Mouse (Mus musculus): ENCODE measurements around the gene Cdh3. TPM values are rescaled to one million over a fixed set of nuclear protein-coding genes. Genes with fewer than 3 reads are reported as not detected.

Gene Cdh3
- polyA plus RNA-seq, 1 experiment, result not detected

DNA sequence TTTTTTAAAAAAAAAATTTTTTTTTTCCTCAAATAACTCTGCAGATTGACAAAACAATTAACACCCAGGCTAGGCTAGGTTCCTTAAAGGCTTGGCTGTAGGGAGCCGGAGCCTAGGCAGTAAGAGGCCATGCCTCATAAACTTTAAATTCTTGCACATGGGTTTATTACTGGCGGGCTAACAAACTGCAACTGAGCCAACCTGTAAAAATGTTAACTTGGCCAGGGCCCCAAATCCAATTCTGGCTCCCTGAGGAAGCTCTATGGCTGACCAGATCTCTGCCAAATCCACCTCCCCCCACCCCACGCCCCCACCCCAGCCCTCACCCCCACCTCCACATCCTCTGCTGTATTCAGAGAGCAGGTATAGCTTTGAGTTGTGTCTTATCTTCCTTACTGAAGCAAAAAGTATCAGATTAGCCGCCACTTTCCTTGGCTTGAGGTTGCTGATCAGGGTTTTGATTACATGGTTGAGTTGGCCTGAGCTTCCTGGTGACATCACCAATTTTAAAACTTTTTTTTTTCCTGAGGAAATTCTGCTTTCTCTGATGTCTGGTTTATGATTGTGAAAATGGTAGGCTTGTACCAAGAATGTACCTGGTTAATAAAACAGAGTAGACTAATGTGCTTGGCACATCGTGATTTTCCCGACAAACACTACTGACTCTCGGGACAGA, 1.9 kb downstream of the Cdh3 start:
- no peak overlapping the region for H3K27ac ChIP-seq (replicated peaks; ENCODE audit: low read depth, low read length)
- peaks cover 9% of the 10 kb centered on the region; the same call in 1 of the 2 replicates for H3K4me1 ChIP-seq (ENCODE audit: control insufficient read depth, insufficient read depth, insufficient read length, low read length)
- no peak overlapping the region for H3K4me3 ChIP-seq (ENCODE audit: insufficient read depth, low read depth, low read length)

DNA sequence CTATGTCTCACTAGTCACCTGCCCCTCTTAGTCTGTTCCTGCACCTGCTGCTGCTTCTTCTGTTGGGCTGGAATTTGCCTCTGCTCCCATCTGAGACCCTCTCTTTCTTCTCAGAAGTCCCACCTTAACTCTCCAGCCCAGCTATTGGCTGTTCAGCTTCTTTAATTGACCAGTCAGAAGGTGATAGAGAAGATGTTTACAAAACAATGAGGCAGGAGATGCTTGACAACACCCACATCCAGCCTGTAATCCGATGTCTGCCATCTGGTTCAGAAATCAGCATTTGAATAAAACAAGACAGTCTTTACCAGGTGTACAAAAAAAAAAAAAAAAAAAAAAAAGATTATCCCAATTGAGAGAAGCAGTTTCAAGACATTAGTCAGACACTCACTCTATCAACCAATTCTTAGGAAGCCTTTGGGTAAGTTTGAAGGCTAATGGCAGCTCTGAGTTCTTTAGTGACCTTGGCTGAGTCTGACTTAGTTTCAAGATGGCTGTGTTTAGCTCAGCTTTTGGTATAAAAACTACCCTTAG, 5.3 kb downstream of the Cdh3 start:
- Histone ChIP-seq H3K27ac (replicated peaks; ENCODE audit: low read depth, low read length) (no peak overlapping the region), H3K4me1 (ENCODE audit: control insufficient read depth, insufficient read depth, insufficient read length, low read length) (peaks cover 7% of the 10 kb centered on the region; the same call in 1 of the 2 replicates), H3K4me3 (ENCODE audit: insufficient read depth, low read depth, low read length) (no peak overlapping the region)

DNA sequence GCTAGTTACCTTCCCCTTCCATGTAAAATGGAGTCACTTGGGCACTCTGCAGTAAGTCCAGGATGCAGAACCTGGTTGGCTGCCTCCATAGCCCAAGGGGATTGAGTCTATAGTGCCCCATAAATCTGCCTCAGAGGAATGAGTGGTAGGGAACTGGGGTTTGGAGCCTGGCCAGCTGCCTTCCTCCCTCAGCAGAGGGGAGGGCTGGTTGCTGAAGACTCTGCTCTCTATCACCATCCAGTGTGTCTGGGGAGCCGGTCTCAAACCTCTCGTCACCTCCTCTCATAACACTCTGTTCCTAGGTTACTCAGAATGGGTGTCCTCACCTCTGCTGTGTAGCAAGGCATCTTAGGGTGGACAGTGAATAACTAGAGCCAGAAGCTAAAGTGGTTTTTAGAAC, 5.9 kb downstream of the Cdh3 start:
- H3K27ac ChIP-seq (replicated peaks; ENCODE audit: low read depth, low read length), result no peak overlapping the region
- H3K4me1 ChIP-seq (ENCODE audit: control insufficient read depth, insufficient read depth, insufficient read length, low read length), result peaks cover 2% of the 10 kb centered on the region; the same call in 1 of the 2 replicates

DNA sequence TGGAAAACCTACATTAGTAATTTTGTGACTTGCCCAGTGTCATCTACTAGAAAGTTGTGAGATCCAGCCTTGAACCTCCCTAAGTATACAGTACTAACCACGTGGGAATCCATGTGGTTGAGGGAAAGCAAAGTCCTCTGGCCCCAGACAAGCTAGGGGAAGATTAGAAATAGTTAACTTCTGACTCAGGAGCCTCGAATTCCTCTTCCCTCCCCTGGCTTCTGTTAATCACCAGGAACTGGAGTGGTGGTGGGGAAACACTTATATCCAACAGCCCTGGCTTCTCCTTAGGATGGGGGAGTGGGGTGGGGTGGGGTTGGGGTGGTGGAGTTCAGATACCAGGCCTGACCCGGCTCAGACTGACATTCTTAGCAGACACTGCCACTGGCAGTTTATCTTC, 8.1 kb downstream of the Cdh3 start:
- H3K4me3 ChIP-seq (ENCODE audit: insufficient read depth, low read depth, low read length), result no peak overlapping the region
- no peak overlapping the region for H3K27ac ChIP-seq (replicated peaks; ENCODE audit: low read depth, low read length)
- no peaks in the 10 kb centered on the region for H3K4me1 ChIP-seq (ENCODE audit: control insufficient read depth, insufficient read depth, insufficient read length, low read length)

More for the DNA sequence above, 5.9 kb downstream of the Cdh3 start:
- H3K4me3 ChIP-seq (ENCODE audit: insufficient read depth, low read depth, low read length), result no peak overlapping the region

DNA sequence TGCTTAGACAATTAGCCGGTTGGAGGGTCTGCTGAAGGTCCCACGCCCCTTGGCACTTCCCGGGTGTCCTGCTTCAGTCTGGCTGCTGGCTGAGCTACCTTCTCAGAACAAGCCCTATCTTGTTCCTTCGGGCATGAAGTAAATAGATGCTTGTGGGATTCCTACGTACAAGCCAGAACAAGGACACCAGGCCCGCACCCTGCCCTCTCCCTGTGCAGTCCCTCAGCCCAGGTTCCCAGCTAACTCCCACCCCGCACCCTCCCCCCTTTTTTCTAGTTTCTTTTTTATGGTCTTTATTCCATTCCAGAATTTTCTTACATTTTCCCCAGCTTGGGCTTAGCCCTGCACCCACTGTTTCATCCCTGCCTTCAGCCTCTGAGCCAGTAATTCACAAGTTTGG, 9.9 kb downstream of the Cdh3 start:
- Histone ChIP-seq H3K4me1 (ENCODE audit: control insufficient read depth, insufficient read depth, insufficient read length, low read length) (no peaks in the 10 kb centered on the region), H3K4me3 (ENCODE audit: insufficient read depth, low read depth, low read length) (no peak overlapping the region), H3K27ac (replicated peaks; ENCODE audit: low read depth, low read length) (no peak overlapping the region)

DNA sequence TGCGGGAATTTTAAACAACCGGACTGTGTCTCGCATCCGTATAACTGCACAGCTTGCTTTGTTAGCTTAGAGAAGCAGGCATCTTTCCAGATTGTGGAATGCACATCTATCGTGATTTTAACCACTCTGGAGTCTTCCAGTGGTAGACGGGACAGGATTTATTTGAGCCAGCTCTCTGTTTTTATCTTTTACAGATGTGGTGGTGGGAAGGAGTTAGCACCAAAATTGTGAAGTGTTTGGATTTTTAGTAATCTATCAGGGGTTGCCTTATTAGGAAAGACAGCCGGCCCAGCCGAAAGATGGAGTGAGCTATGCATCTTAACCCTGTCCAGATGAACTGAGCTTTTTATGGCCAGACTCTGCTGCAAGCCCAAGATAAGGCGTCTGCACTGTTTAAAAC, 11.2 kb downstream of the Cdh3 start:
- Histone ChIP-seq H3K27ac (replicated peaks; ENCODE audit: low read depth, low read length) (no peak overlapping the region), H3K4me3 (ENCODE audit: insufficient read depth, low read depth, low read length) (no peak overlapping the region), H3K4me1 (ENCODE audit: control insufficient read depth, insufficient read depth, insufficient read length, low read length) (no peaks in the 10 kb centered on the region)

DNA sequence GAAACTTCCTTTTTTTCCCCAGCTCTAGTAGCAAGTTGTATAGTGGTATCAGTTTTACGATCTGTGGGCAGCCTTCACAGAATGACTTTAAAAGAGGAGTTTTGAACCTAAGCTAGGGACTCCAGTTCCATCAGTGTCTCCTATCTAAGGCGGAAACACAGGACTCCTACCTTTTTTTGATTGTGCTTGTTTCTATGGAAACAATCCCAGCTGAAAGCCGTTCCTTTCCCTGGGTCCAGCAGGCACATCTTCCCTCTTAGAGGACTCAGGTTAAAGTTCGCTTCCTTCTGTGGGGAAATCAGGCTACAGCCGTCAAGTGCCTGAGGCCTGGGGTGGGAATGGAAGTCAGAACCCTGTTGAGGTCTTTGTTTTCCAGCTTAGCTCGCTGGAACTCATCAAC, 16.0 kb downstream of the Cdh3 start:
- H3K4me3 ChIP-seq (ENCODE audit: insufficient read depth, low read depth, low read length), result no peak overlapping the region
- no peaks in the 10 kb centered on the region for H3K4me1 ChIP-seq (ENCODE audit: control insufficient read depth, insufficient read depth, insufficient read length, low read length)
- H3K27ac ChIP-seq (replicated peaks; ENCODE audit: low read depth, low read length), result no peak overlapping the region

DNA sequence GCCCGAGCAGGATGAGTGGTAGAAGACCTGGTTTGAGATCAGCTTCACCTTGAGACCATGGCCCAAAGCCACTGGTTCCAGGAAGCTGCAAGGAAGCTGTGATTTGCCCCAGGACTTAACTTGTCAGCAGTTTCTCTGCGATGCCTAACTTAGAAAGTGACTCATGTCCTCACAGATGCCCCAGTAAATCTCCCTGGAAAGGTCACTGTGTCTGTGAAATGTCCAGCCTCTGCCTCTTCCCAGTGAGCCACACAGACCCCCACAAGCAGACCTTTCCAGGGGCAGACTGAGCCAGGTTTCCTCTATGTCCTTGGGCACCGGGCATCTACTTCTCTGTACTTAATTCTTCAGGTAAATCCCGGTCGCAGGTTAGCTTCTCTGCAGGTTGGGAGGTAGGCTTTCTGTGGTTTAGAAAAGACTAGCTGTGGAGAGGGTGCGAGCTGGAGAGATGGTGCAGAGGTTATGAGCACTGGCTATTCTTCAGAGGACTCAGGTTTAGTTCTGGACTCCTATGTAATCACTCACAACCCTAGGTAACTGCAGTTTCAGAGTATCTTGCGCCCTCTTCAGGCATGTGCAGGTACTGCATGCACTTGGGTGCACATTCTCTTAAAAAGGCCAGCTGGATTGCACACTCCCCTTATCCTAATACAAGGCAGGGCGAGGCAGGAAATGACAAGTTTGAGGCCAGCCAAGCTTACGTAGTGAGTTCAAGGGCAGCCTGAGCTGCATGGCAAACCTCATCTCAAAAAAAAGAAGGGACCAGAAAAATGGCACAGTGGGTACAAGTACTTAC, 16.7 kb downstream of the Cdh3 start:
- Histone ChIP-seq H3K27ac (replicated peaks; ENCODE audit: low read depth, low read length) (no peak overlapping the region), H3K4me1 (ENCODE audit: control insufficient read depth, insufficient read depth, insufficient read length, low read length) (no peaks in the 10 kb centered on the region), H3K4me3 (ENCODE audit: insufficient read depth, low read depth, low read length) (no peak overlapping the region)

DNA sequence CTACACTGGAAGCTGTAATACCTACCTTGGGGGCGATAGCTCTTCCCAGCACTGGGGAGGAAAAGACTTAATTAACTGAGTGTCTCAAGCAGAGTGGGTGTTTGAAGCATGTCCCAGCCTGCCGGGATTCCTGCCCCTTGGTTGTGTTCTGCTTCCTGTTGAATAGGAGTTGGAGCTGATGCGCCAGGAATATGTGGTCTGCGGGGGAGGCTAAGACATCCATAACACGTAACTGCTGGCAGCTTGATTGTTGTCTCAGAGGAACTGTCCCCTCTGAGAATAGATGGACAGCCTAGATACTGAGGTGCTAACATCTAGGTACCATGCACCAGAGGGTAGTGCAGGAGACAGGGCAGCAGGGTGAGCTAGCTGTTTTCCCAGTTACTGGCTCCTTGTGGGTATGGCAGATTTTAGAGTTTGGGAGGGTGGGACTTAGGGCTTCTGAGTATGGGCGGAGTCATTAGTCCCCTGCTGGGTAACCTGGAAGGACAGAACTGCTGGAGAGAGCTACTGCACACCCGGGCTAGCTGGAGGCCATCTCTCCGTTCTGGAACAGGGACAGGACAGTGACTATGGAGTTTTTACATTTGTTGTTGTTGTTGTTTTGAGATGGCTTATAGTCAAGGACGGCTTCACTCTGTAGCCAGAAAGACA, 18.0 kb downstream of the Cdh3 start:
- no peak overlapping the region for H3K4me3 ChIP-seq (ENCODE audit: insufficient read depth, low read depth, low read length)
- no peaks in the 10 kb centered on the region for H3K4me1 ChIP-seq (ENCODE audit: control insufficient read depth, insufficient read depth, insufficient read length, low read length)
- no peak overlapping the region for H3K27ac ChIP-seq (replicated peaks; ENCODE audit: low read depth, low read length)

DNA sequence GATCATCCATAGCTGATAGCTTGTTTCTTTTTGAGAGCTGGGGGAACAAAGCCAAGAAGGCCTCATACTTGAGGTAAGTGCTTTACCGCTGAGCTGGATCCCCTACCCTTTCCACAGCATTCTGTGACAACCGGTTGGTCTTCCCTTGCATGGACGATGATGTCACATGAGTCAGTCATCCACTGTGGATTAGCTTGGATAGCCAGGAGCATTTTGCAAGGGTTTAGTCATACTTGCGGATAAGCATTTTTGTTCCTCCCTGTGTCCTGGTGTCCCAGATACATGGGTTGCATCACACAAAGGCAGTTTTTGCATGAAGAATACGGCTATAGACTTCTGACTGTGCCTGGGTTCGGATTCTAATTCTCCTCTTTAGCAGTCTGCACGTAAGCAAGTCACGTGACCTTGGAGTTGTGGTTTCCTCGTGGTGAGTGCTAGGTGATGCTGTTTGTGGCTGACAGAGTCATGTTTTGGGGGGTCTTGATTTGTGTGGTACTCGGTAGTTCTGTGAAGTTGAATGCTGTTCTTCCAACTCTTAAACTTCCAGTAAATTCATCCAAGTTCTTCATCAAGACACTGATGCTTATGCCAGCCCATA, 19.3 kb downstream of the Cdh3 start:
- Histone ChIP-seq H3K4me3 (ENCODE audit: insufficient read depth, low read depth, low read length) (no peak overlapping the region), H3K4me1 (ENCODE audit: control insufficient read depth, insufficient read depth, insufficient read length, low read length) (no peaks in the 10 kb centered on the region), H3K27ac (replicated peaks; ENCODE audit: low read depth, low read length) (no peak overlapping the region)

DNA sequence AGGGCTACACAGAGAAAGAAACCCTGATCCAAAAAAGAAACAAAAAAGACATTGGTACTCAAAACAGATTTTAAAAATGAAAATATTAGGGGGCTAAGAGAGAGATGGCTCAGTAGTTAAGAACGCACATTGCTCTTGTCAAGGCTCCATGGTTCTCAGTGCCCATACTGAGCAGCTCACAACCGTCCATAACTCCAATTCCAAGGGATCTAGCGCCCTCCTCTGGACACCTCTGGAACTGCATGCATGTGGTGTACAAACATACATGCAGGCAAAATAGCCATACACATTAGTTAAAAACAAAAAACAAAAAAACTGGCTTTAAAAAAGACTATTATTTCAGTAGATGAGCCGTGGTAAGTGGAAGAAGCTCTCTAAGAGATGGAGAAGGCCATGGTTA, 19.9 kb downstream of the Cdh3 start:
- H3K27ac ChIP-seq (replicated peaks; ENCODE audit: low read depth, low read length), result no peak overlapping the region
- no peak overlapping the region for H3K4me3 ChIP-seq (ENCODE audit: insufficient read depth, low read depth, low read length)
- no peaks in the 10 kb centered on the region for H3K4me1 ChIP-seq (ENCODE audit: control insufficient read depth, insufficient read depth, insufficient read length, low read length)

DNA sequence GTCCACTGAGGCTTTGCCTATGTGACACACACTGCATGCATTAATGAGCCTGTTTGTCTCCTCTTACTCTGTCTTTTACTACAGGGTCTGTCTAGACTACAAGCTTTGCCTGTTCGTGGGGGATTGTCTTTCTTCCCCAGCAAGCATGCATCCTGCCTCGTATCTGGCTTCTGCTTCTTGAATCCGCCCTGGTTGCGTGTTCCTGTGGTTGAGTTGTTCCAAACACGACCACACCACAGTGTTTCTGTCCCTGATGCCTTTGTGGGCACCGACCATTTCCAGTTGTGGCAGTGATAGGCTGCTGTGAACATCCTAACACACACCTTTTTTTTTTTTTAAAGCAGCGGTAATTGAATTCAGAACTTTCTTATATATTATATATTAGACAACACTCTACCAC, 23.0 kb downstream of the Cdh3 start:
- Histone ChIP-seq H3K4me3 (ENCODE audit: insufficient read depth, low read depth, low read length) (no peak overlapping the region), H3K27ac (replicated peaks; ENCODE audit: low read depth, low read length) (no peak overlapping the region), H3K4me1 (ENCODE audit: control insufficient read depth, insufficient read depth, insufficient read length, low read length) (no peaks in the 10 kb centered on the region)

DNA sequence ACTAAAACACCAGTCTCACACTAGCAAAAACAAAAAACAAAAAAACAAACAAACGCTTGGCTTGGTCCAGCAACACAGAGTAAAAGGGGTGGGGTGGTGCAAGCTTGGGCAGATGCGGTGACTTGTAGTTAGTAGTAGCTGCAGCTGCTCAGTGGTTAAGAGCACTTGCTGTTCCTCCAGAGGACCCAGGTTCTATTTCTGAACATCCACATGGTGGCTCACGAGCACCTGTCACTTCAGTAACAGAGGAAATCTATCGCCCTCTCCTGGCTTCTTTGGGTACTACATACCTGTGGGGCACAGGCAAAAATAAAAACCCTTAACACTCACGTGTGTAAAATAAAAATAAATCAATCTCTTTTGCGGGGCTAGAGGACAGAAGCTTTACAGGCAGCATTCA, 23.8 kb downstream of the Cdh3 start:
- no peaks in the 10 kb centered on the region for H3K4me1 ChIP-seq (ENCODE audit: control insufficient read depth, insufficient read depth, insufficient read length, low read length)
- no peak overlapping the region for H3K27ac ChIP-seq (replicated peaks; ENCODE audit: low read depth, low read length)
- H3K4me3 ChIP-seq (ENCODE audit: insufficient read depth, low read depth, low read length), result no peak overlapping the region

DNA sequence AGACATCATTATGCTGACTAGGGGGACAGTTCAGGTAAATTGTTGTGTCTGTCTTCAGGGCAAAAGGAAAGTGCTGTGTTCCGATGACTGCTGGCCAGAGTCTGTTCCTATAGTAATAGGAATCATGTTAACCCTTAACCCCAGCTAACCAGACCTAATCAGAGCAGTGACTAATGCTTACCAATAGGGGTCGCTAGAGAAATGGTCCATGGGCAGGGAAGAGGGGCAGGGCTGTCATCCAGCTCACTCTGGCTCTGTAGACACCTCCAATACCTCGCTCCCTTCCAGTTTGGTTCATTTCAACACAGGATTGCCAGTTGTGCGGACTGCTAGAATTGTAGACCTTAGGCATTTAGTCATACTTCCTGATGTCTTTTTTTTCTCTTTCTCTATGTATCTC, 24.8 kb downstream of the Cdh3 start:
- H3K4me1 ChIP-seq (ENCODE audit: control insufficient read depth, insufficient read depth, insufficient read length, low read length), result no peaks in the 10 kb centered on the region
- H3K4me3 ChIP-seq (ENCODE audit: insufficient read depth, low read depth, low read length), result no peak overlapping the region
- H3K27ac ChIP-seq (replicated peaks; ENCODE audit: low read depth, low read length), result no peak overlapping the region

DNA sequence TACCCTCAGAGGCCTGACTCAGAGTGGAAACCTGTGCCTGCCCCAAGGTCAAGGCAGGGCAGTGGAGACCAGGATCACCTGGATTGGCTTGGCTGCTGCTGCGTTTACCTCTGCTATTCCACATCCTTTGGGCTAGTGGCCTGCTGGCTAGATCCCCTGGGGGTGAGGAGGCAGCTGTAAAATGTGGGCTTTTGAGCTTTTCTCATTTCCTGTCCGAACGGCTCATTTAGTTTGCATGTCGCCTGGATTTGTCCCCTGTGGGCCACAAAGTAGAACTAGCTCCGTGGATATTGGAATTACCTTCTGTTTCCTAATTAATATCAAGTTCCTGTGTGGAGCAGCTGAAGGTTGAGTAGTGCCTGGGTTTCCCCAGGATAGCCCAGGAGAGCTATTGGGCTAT, 28.5 kb downstream of the Cdh3 start:
- no peak overlapping the region for H3K4me3 ChIP-seq (ENCODE audit: insufficient read depth, low read depth, low read length)
- no peak overlapping the region for H3K27ac ChIP-seq (replicated peaks; ENCODE audit: low read depth, low read length)
- H3K4me1 ChIP-seq (ENCODE audit: control insufficient read depth, insufficient read depth, insufficient read length, low read length), result no peaks in the 10 kb centered on the region
